In the genomic region with DNA sequence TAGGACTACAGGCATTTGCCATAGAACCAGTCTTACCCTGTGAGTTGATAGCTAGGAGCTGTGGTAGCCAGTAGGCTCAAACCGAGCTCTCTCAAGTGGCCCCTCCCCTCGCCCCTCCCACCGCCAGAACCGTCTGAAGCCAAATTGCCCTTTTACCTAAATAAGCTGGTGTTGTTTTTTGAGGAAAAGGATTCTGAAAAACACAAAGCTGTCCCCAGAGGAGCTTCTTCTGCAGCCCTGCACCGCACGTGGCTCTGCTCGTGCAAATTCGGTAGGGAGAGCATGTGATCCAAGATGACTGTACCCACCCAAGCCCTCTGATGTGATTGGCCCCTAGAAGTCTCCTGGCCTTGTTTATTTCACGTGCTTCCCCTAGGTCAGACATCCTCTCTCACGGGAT, we compare ENCODE assay signal across 8 mouse cellular contexts. TPM values are rescaled to one million over a fixed set of nuclear protein-coding genes. Genes with fewer than 3 reads are reported as not detected.
DNase-seq lines count a peak whose midpoint lies in the region; ATAC-seq lines count a peak whose summit lies in the region.

No protein-coding gene starts in this region.

- peak; percentile 38 for DNase-seq in cerebellum, adult 8-10 months
- DNase-seq in adrenal gland, postnatal 25 days: peak; percentile 66
- peak; percentile 60 for DNase-seq in telencephalon, adult 2 months (ENCODE audit: low read depth, low spot score)

- no peaks in the 10 kb centered on the region for H3K36me3 ChIP-seq in forebrain, embryonic 13.5 days (ENCODE audit: poor library complexity, severe bottlenecking)
- no peaks in the 10 kb centered on the region for H3K36me3 ChIP-seq in limb, embryonic 13.5 days
- H3K36me3 ChIP-seq in midbrain, embryonic 13.5 days: no peaks in the 10 kb centered on the region

- ATAC-seq in cerebellum, adult (ENCODE audit: insufficient number of reproducible peaks, low FRiP score, low TSS enrichment): no peak
- ATAC-seq in forebrain, embryonic 13.5 days: 0 out of 2 replicates have a peak, but pooled peaks have one; percentile 50
- ATAC-seq in hematopoietic stem cell, adult 5-6 weeks (replicated peaks in 1 of 2; ENCODE audit: insufficient read depth in 1 of 2, low FRiP score in 2 of 2, low TSS enrichment in 1 of 2, low read depth in 1 of 2, poor library complexity in 2 of 2, severe bottlenecking in 2 of 2): peak; percentile 38 to 60
- no peak for ATAC-seq in limb, embryonic 13.5 days (ENCODE audit: low FRiP score, low read depth)
- ATAC-seq in midbrain, embryonic 13.5 days: peak; percentile 10; the same call in 1 of the 2 replicates

- peaks cover 32% of the 10 kb centered on the region for H3K27me3 ChIP-seq in forebrain, embryonic 13.5 days
- peaks cover 20% of the 10 kb centered on the region for H3K27me3 ChIP-seq in limb, embryonic 13.5 days
- peaks cover 34% of the 10 kb centered on the region for H3K27me3 ChIP-seq in midbrain, embryonic 13.5 days

- peaks cover 37% of the 10 kb centered on the region for H3K4me1 ChIP-seq in forebrain, embryonic 13.5 days
- peaks cover 39% of the 10 kb centered on the region for H3K4me1 ChIP-seq in limb, embryonic 13.5 days
- H3K4me1 ChIP-seq in midbrain, embryonic 13.5 days (replicated peaks): peaks cover 36% of the 10 kb centered on the region

- no peak overlapping the region for H3K9ac ChIP-seq in forebrain, embryonic 13.5 days
- H3K9ac ChIP-seq in limb, embryonic 13.5 days: peak overlapping the region; percentile 48; the same call in 1 of the 2 replicates
- H3K9ac ChIP-seq in midbrain, embryonic 13.5 days (replicated peaks): peak overlapping the region; percentile 42; the same call in 1 of the 2 replicates

- peak overlapping the region; percentile 53 for H3K4me2 ChIP-seq in forebrain, embryonic 13.5 days
- H3K4me2 ChIP-seq in limb, embryonic 13.5 days (replicated peaks): peak overlapping the region; percentile 76
- H3K4me2 ChIP-seq in midbrain, embryonic 13.5 days (replicated peaks): peak overlapping the region; percentile 45

- no peaks in the 10 kb centered on the region for H3K9me3 ChIP-seq in forebrain, embryonic 13.5 days (replicated peaks)
- H3K9me3 ChIP-seq in limb, embryonic 13.5 days: no peaks in the 10 kb centered on the region
- no peaks in the 10 kb centered on the region for H3K9me3 ChIP-seq in midbrain, embryonic 13.5 days

- no peak overlapping the region for H3K27ac ChIP-seq in forebrain, embryonic 13.5 days
- no peak overlapping the region for H3K27ac ChIP-seq in limb, embryonic 13.5 days
- H3K27ac ChIP-seq in midbrain, embryonic 13.5 days: no peak overlapping the region

- WGBS in forebrain, embryonic 13.5 days: 2% methylated on average over 10 of the region's 10 CpGs
- 1% methylated on average over 10 of the region's 10 CpGs for WGBS in limb, embryonic 13.5 days
- 3% methylated on average over 10 of the region's 10 CpGs for WGBS in midbrain, embryonic 13.5 days

- peak overlapping the region; percentile 22 for H3K4me3 ChIP-seq in forebrain, embryonic 13.5 days
- H3K4me3 ChIP-seq in limb, embryonic 13.5 days: peak overlapping the region; percentile 42
- H3K4me3 ChIP-seq in midbrain, embryonic 13.5 days (replicated peaks): peak overlapping the region; percentile 25

RNA-seq across cellular contexts. Expression of a gene that starts 1.9 kb away (rescaled TPM):
- 34.2 and 41.5 TPM in 2 replicates for total RNA-seq in adrenal gland, postnatal 25 days (2021)
- 4.0 and 4.4 TPM in 2 replicates for polyA plus RNA-seq in forebrain, embryonic 13.5 days (2015; fragmentation: Nextera tagmentation; extraction: Ambion mirVana)
- total RNA-seq in hematopoietic stem cell, adult 5-6 weeks (2017): 19.4 and 24.0 TPM in 2 replicates
- 12.7 and 13.8 TPM in 2 replicates for polyA plus RNA-seq in limb, embryonic 13.5 days (2015; fragmentation: Nextera tagmentation; extraction: Ambion mirVana)
- 5.8 and 5.9 TPM in 2 replicates for polyA plus RNA-seq in midbrain, embryonic 13.5 days (2015; fragmentation: Nextera tagmentation; extraction: Ambion mirVana)

RNA-seq across cellular contexts. Expression of a gene that starts 13.0 kb away (rescaled TPM):
- not detected in 2 replicates for total RNA-seq in adrenal gland, postnatal 25 days (2021)
- polyA plus RNA-seq in forebrain, embryonic 13.5 days (2015; fragmentation: Nextera tagmentation; extraction: Ambion mirVana): not detected in 2 replicates
- total RNA-seq in hematopoietic stem cell, adult 5-6 weeks (2017): not detected in 2 replicates
- polyA plus RNA-seq in limb, embryonic 13.5 days (2015; fragmentation: Nextera tagmentation; extraction: Ambion mirVana): not detected in 2 replicates
- not detected in 2 replicates for polyA plus RNA-seq in midbrain, embryonic 13.5 days (2015; fragmentation: Nextera tagmentation; extraction: Ambion mirVana)

RNA-seq across cellular contexts. Expression of a gene that starts 24.7 kb away (rescaled TPM):
- 287 and 343 TPM in 2 replicates for total RNA-seq in adrenal gland, postnatal 25 days (2021)
- 1,962 and 1,979 TPM in 2 replicates for polyA plus RNA-seq in forebrain, embryonic 13.5 days (2015; fragmentation: Nextera tagmentation; extraction: Ambion mirVana)
- total RNA-seq in hematopoietic stem cell, adult 5-6 weeks (2017): 339 and 626 TPM in 2 replicates
- 1,677 and 1,740 TPM in 2 replicates for polyA plus RNA-seq in limb, embryonic 13.5 days (2015; fragmentation: Nextera tagmentation; extraction: Ambion mirVana)
- polyA plus RNA-seq in midbrain, embryonic 13.5 days (2015; fragmentation: Nextera tagmentation; extraction: Ambion mirVana): 1,337 and 1,364 TPM in 2 replicates

RNA-seq across cellular contexts. Expression of a gene that starts 36.9 kb away (rescaled TPM):
- total RNA-seq in adrenal gland, postnatal 25 days (2021): 33.4 and 39.2 TPM in 2 replicates
- 6.4 and 6.5 TPM in 2 replicates for polyA plus RNA-seq in forebrain, embryonic 13.5 days (2015; fragmentation: Nextera tagmentation; extraction: Ambion mirVana)
- 4.7 and 5.6 TPM in 2 replicates for total RNA-seq in hematopoietic stem cell, adult 5-6 weeks (2017)
- 14.9 and 16.3 TPM in 2 replicates for polyA plus RNA-seq in limb, embryonic 13.5 days (2015; fragmentation: Nextera tagmentation; extraction: Ambion mirVana)
- polyA plus RNA-seq in midbrain, embryonic 13.5 days (2015; fragmentation: Nextera tagmentation; extraction: Ambion mirVana): 4.8 and 5.5 TPM in 2 replicates

RNA-seq across cellular contexts. Expression of a gene that starts 54.1 kb away (rescaled TPM):
- 21.4 and 24.9 TPM in 2 replicates for total RNA-seq in adrenal gland, postnatal 25 days (2021)
- polyA plus RNA-seq in forebrain, embryonic 13.5 days (2015; fragmentation: Nextera tagmentation; extraction: Ambion mirVana): 0.45 and 0.52 TPM in 2 replicates
- 12.2 and 12.6 TPM in 2 replicates for total RNA-seq in hematopoietic stem cell, adult 5-6 weeks (2017)
- 19.6 and 21.5 TPM in 2 replicates for polyA plus RNA-seq in limb, embryonic 13.5 days (2015; fragmentation: Nextera tagmentation; extraction: Ambion mirVana)
- polyA plus RNA-seq in midbrain, embryonic 13.5 days (2015; fragmentation: Nextera tagmentation; extraction: Ambion mirVana): 0.30 and 0.61 TPM in 2 replicates

Comparison
In these comparisons a context has a peak if more than half of its experiments do, and no peak if none do; other contexts are left out.
1. ATAC-seq: peak in forebrain, embryonic 13.5 days (single experiment), hematopoietic stem cell, adult 5-6 weeks (2 of 2) and midbrain, embryonic 13.5 days (single experiment); none in cerebellum, adult (single experiment) and limb, embryonic 13.5 days (single experiment).
2. Peak in every context shown above with its lines, with median percentiles within 50 percentile points of each other: DNase-seq, H3K4me2 ChIP-seq and H3K4me3 ChIP-seq.